Mouse (Mus musculus) layer of hippocampus, adult 9-10 months (tissue): Measurements from ENCODE around the gene Ift140.
A peak's percentile ranks its signal among the peaks of the same experiment; 100 is the strongest.

Experiments
- DNase-seq: peaks from one replicate; pipeline ENCODE4 v3.0.0; 2022; ENCODE audit warnings: low spot score

Gene Ift140

DNA sequence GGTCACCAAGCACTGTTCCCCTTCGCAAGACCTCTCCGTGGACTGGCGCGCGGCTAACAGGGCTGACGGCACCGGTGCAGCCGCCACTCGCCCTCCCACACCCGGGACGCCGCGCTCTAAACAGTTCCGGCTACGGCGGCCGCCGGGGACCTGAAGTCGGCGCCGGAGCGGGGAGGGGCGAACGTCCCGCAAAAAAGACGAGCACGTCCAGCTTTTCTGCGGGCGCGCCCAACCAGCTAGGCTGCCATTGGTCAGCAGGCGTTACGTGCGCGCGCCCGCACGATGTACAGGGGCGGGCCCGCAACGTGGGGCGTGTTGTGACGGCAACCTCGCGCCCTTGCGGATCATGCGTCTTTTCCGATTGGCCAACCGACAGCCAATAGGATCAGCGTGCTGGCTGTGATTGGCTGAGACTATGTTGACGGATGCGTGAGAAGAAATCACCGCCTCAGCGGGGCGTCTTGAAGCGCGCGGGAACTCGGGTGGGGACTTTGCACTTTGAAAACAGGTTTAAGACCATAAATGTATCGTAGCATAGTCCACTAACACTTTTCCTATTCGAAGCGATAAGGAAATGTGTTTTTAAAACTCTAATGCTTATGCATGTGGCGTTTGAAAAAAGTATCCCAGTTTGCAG is at the start of gene Ift140, which contains the start of gene Cramp1l:
Gene Ift140 (plus strand): TSS at position 431 of the 637 bp plus-strand sequence.
Gene Cramp1l (minus strand): TSS at position 134 of the 637 bp plus-strand sequence.
- DNase-seq = peak; percentile 98

GRCm38 (mm10) chr17:24987221-24987620 is 28.7 kb upstream of the Ift140 start:
- no peak for DNase-seq

DNA sequence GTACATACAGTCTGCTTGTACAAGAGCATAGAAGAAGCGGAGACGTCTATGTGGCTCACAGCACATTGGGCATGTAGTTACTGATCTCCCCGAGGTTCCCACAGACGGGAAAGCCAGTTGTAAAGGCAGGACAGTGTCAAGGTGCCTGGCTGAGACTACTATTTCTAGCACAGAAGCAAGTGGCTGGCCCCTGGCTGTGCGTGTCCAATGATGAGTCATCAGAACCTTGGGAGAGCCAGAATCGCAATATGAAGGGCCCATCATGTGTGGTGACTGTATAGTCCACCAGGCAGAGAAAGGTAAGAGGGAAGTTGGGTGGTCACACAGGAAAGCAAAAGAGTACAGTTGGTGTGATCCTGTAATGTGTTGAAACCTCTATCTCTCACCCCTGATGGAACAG is 21.2 kb upstream of the Ift140 start:
- no peak for DNase-seq

GRCm38 (mm10) chr17:25005102-25005501 is 10.8 kb upstream of the Ift140 start:
- no peak for DNase-seq

DNA sequence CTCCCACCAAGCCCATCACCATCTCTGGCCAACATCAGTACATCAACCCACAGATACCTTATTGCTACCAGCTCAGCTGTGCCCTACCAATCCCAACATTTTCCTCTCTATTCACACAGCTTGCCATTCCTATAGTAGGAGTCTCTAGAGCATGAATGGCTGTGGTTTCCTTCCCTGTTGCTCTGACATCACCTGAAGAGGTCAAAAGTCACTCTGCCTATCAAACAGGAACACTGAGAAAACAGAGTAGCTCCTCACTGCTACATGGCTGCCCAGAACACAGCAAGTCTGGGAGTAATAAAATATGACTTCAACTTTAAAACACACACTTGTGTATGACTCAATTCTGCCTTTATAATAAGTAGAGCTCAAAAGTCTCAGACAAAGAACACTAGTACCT is 8.4 kb upstream of the Ift140 start:
- no peak for DNase-seq

- no peak for DNase-seq
Measured at GRCm38 (mm10) chr17:25013606-25014501, 2.0 kb upstream of the Ift140 start.

GRCm38 (mm10) chr17:25014841-25015570 is 879 bp upstream of the Ift140 start:
- DNase-seq = no peak

DNA sequence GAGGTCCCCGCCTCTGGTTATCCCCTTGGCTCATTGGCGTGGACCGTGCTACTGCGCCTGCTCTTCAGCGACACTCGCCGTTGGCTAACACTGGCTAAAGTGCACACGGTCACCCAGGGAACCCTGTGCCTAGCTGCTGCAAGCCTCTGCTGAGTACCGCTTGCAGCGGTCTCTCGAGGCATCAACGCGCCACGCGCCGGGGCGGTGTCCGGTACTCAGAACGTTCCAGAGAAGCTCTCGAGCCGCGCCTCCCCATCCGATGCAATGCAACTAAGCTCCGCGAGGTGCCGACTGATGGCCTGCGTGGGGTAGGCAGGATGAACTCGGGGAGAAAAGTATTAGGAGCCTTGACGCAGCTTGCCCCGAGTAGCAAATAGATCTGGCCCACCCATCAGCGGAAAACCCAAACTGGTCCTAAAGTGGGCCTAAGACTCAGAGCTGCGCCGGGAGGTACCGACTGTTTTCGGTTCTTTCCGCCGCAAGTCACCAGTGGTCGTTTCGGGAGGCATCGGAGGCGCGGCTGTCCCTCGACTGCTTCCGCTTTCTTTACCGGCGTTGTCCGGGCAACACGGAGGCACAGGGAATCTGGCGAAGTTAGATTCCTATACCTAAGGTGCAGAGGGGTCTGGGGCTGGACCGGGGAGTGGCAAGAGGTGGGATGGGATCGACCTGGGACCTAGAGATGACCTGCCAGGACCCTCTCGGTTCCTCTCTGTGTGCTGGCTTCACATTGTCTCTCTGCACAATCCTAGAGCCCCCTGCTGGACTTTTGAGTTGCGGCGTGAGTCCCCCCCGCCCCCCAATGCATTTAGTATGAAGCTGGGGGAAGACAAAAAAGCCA is 627 bp downstream of the Ift140 start:
- DNase-seq = peak; percentile 5

GRCm38 (mm10) chr17:25036183-25036582 is 20.3 kb downstream of the Ift140 start:
- DNase-seq = no peak

DNA sequence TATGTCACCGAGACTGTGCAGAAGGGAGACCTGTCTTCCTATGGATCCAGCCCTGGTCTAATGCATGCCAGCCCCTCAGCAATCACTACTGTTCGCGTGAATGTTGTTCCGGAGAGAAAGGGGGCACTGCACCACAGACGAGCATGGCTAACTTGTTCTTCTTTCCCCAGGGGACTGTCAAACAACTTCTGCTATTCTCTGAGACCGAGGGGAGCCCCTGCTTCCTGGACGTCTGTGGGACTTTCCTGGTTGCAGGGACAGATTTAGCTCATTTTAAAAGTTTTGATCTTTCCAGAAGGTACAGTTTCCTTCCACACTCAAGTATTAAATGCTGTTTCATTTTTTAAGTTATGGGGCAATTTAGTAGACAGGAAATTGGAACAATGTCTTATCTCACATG is 29.0 kb downstream of the Ift140 start:
- no peak for DNase-seq

- no peak for DNase-seq
Measured at GRCm38 (mm10) chr17:25045281-25045680, 29.4 kb downstream of the Ift140 start.

- DNase-seq = no peak
Measured at GRCm38 (mm10) chr17:25047143-25047542, 31.3 kb downstream of the Ift140 start.

GRCm38 (mm10) chr17:25053274-25053673 is 37.4 kb downstream of the Ift140 start:
- no peak for DNase-seq

DNA sequence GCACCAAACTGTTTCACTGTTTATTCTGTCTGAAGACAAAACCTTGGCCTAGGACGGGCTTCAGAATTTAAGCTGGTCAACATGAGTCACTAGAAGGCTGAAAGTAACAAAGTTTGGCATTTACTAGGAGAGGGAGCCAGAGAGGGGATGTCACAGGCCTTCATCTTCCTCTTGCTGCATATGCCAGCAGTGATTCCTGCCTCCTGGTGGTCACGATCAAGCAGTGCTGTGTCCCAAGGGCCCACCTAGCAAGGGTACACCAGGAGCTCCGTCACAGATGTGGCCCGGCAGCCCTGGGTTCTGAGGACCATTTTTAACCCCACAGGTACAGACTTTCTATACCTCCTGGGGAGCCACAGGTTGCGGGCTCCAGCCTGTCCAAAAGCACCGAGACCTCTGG is 41.2 kb downstream of the Ift140 start:
- no peak for DNase-seq

- DNase-seq = no peak
Measured at GRCm38 (mm10) chr17:25063261-25063660, 47.4 kb downstream of the Ift140 start.

DNA sequence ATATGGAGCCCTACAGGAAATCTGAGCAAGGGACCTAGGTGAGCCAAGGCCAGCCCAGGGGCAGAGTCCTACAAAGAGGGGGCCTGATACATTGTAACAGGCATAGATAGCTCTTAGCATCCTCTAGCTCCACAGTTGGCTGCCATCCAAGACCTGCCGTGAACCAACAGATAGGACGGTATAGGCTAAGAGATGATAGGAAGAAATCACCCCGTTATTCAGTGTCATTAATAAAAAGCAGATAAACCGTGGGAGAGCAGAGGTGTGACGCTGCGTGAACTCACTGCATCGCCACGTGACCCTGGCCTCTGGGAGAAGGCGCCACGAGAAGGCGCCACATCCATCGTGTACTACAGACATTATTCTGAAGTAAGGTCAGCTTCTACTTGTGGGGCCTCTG is 48.0 kb downstream of the Ift140 start:
- no peak for DNase-seq

DNA sequence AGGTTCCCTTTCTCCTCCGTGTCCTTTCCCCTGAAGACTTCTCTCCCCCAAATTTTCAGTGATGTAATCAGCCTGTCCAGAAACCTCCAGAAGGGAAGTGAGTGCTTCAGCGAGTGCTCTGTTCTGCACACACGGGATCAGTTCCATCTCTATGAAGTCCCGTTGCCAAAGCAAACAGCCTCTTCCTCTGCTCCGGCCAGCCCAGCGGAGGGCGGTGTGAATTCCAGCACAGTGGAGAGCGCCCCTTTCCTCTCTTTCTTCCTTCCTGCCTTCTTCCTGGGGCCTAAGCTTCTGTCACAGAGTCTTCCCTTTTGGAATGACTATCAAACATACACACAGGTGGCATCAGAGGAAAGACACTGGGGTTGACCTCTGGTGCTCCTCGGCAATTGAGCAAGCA is 48.5 kb downstream of the Ift140 start:
- DNase-seq = no peak

GRCm38 (mm10) chr17:25065189-25065588 is 49.3 kb downstream of the Ift140 start:
- DNase-seq = no peak

GRCm38 (mm10) chr17:25066595-25066994 is 50.7 kb downstream of the Ift140 start:
- DNase-seq = no peak

DNA sequence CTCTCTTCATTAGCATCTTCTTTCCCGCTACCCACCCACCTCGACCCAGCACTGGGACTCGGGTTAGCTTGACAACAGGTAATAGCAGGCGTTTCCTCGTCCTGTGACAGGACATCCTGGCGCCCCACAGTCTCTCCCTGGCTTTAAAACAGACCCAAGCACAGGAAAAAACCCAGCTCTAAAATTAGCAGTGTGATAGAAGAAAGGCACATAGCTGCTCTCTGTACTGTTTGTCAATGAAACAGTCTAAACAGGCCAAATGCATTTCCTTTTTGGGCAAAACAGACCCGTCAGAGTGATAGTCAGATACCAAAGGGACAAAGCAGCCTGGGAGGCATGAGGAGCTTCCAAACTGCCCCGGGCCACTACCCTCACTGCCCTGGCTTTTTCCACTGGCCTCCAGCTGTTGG is 51.6 kb downstream of the Ift140 start:
- DNase-seq = no peak

GRCm38 (mm10) chr17:25068690-25069089 is 52.8 kb downstream of the Ift140 start:
- no peak for DNase-seq

- DNase-seq = no peak
Measured at GRCm38 (mm10) chr17:25076906-25077305, 61.0 kb downstream of the Ift140 start.
